ENCODE assay signal across 16 mouse cellular contexts in the genomic region with DNA sequence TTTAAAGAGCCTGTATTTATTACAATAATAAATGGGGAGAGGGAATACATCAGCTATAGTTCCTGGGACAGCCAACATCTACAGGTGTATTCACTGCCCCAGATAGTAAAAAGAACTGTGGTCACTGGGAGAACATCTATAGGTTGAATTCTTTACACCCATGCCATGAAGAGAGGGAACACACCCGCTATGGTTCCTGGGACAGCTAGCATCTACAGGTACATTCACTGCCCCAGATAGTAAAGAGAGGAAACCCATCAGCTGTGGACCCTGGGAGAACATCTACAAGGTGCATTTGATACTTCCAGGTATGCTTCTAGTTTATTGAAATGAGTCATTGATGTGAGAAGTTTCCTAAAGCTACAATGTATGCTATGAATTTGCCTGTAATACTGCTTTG.
"Had no signal": no experiment of that assay in that cellular context is flagged by ENCODE, and none has a peak within 500 bp of the region (broad histone marks: within the 10 kb centered on the region; RNA-seq: fewer than 3 reads in every experiment).

No protein-coding gene starts in this region.

- H3K4me1 ChIP-seq: neural tube, embryonic 13.5 days; neural tube, embryonic 15.5 days; stomach, embryonic 15.5 days had no signal

- H3K27ac ChIP-seq: neural tube, embryonic 13.5 days; neural tube, embryonic 15.5 days; stomach, embryonic 15.5 days; stomach, postnatal 0 days had no signal

- H3K27me3 ChIP-seq: neural tube, embryonic 13.5 days; neural tube, embryonic 15.5 days; stomach, embryonic 15.5 days had no signal

- H3K4me2 ChIP-seq: neural tube, embryonic 13.5 days; neural tube, embryonic 15.5 days; stomach, embryonic 15.5 days had no signal

- H3K9me3 ChIP-seq: stomach, embryonic 15.5 days had no signal

- H3K9ac ChIP-seq: neural tube, embryonic 13.5 days; neural tube, embryonic 15.5 days; stomach, embryonic 15.5 days had no signal

- H3K36me3 ChIP-seq: neural tube, embryonic 15.5 days; stomach, embryonic 15.5 days had no signal

- H3K4me3 ChIP-seq: neural tube, embryonic 13.5 days; neural tube, embryonic 15.5 days; stomach, embryonic 15.5 days had no signal

- DNase-seq: retina, postnatal 1 day; right cerebral cortex, adult 18-20 months; right cerebral cortex, postnatal 14 days; right cerebral cortex, postnatal 25 days; right cerebral cortex, postnatal 4 days; spleen, adult 18-20 months; thymus, adult 18-20 months; thymus, adult 2 months; thymus, postnatal 14 days; thymus, postnatal 25 days; thymus, postnatal 36 days; thymus, postnatal 4 days had no signal
